Mouse (Mus musculus) hindbrain, postnatal 0 days (tissue): ENCODE data around the gene Olfr434. TPM values are rescaled to one million over a fixed set of nuclear protein-coding genes. Genes with fewer than 3 reads are reported as not detected.
A peak's percentile ranks its signal among the peaks of the same experiment; 100 is the strongest.

ENCODE experiments used
- ATAC-seq: fragments of 200-750 bp; cut with Nextera tagmentation; 2 replicates; pipeline ENCODE4 v1.8.0; 2017; ENCODE audit warnings: mild to moderate bottlenecking, moderate TSS enrichment, moderate library complexity
- DNase-seq: peaks from one replicate; pipeline ENCODE4 v3.0.0-alpha.2; 2015; ENCODE audit warnings: low spot score
- H3K27ac ChIP-seq: fragments of 300-500 bp; sonication (generic); 2 replicates; pipeline ENCODE4 v1.5.1; 2014; ENCODE audit warnings: mild to moderate bottlenecking
- H3K27me3 ChIP-seq: fragments of 300-500 bp; sonication (generic); 2 replicates; pipeline ENCODE4 v1.6.1; 2014; ENCODE audit warnings: low read length, mixed read lengths; ENCODE audit not compliant: insufficient read depth
- H3K36me3 ChIP-seq: fragments of 300-500 bp; sonication (generic); 2 replicates; pipeline ENCODE4 v1.6.1; 2014; ENCODE audit warnings: low read length, mixed read lengths; ENCODE audit not compliant: insufficient read depth
- H3K4me1 ChIP-seq: fragments of 300-500 bp; sonication (generic); 2 replicates; pipeline ENCODE4 v1.6.1; 2014; ENCODE audit warnings: antibody characterized with exemption, low read length, mixed read lengths; ENCODE audit not compliant: insufficient read depth
- H3K4me2 ChIP-seq: fragments of 300-500 bp; sonication (generic); 2 replicates; pipeline ENCODE4 v1.6.1; 2014; ENCODE audit warnings: low read depth, mild to moderate bottlenecking, low read length, moderate library complexity, mixed read lengths
- H3K4me3 ChIP-seq: fragments of 300-500 bp; sonication (generic); 2 replicates; pipeline ENCODE4 v1.5.1; 2014; ENCODE audit warnings: low read length
- H3K9ac ChIP-seq: fragments of 300-500 bp; sonication (generic); replicated peaks from 2 replicates; pipeline ENCODE4 v1.6.1; 2014; ENCODE audit warnings: mild to moderate bottlenecking, low read length, moderate library complexity, mixed read lengths
- H3K9me3 ChIP-seq: fragments of 300-500 bp; sonication (generic); 2 replicates; pipeline ENCODE4 v1.6.1; 2016; ENCODE audit warnings: low read length, mixed read lengths
- CTCF ChIP-seq: IDR thresholded peaks from 2 replicates; pipeline ENCODE4 v1.5.1; 2016; ENCODE audit warnings: antibody characterized with exemption, control low read depth, low read depth
- WGBS: fragments of 180-500 bp; shearing (Covaris S2); extraction: QIAGEN DNeasy Blood & Tissue Kit; methylation state at CpG from one replicate; pipeline ENCODE4 v1.1.7; 2014; 5-methylcytosine and 5-hydroxymethylcytosine counted together
- polyA plus RNA-seq: library from polyadenylated mRNA; unstranded; fragments of >200 nt; fragmentation: Nextera tagmentation; extraction: Ambion mirVana; gene quantifications from 2 replicates; pipeline ENCODE4 v1.2.1, GENCODE M21; 2015
- total RNA-seq: library from RNA; depleted of rRNA; stranded (reverse); fragments of >200 nt; gene quantifications from 2 replicates; pipeline ENCODE4 v1.2.3, GENCODE M21; 2014; rRNA removed

Olfr434 gene
- total and polyA plus RNA-seq, 2 experiments from 2014 or later: not detected

- Histone ChIP-seq H3K4me3 (no peak overlapping the region), H3K27me3 (no peaks in the 10 kb centered on the region), H3K4me1 (no peaks in the 10 kb centered on the region), H3K36me3 (no peaks in the 10 kb centered on the region), H3K9ac (no peak overlapping the region), H3K4me2 (no peak overlapping the region), H3K9me3 (no peaks in the 10 kb centered on the region), H3K27ac (no peak overlapping the region)
- peak; percentile 28 for DNase-seq
- WGBS: 61% methylated on average over 7 of the region's 7 CpGs
- 0 out of 2 replicates have a peak, but pooled peaks have one; percentile 10 for ATAC-seq
- peak; percentile 68 for TF ChIP-seq CTCF
These were observed 41.5 kb downstream of the Olfr434 start for GRCm38 (mm10) chr6:43254193-43254926.

- ATAC-seq: no peak
- WGBS: 62% methylated on average over 2 of the region's 2 CpGs
- Histone ChIP-seq H3K4me1 (no peaks in the 10 kb centered on the region), H3K9ac (no peak overlapping the region), H3K27me3 (peaks cover 3% of the 10 kb centered on the region; the same call in 1 of the 2 replicates), H3K9me3 (no peaks in the 10 kb centered on the region), H3K4me3 (no peak overlapping the region), H3K36me3 (no peaks in the 10 kb centered on the region), H3K27ac (no peak overlapping the region), H3K4me2 (no peak overlapping the region)
- no peak for DNase-seq
- no peak for TF ChIP-seq CTCF
These were observed 47.9 kb downstream of the Olfr434 start for GRCm38 (mm10) chr6:43260756-43261155.

GRCm38 (mm10) chr6:43265363-43266041, 52.7 kb downstream of the Olfr434 start, which contains the start of gene Arhgef5:
Arhgef5 (plus strand) TSS chr6:43265582.
- peak within 1 kb of the TSS; percentile 47 for H3K4me3 ChIP-seq
- H3K4me2 ChIP-seq: peak within 1 kb of the TSS; percentile 82
- H3K9me3 ChIP-seq: no peaks in the 10 kb centered on the region
- no peaks in the 10 kb centered on the region for H3K36me3 ChIP-seq
- H3K4me1 ChIP-seq: no peaks in the 10 kb centered on the region
- peak; percentile 64 for ATAC-seq
- H3K27ac ChIP-seq: peak within 1 kb of the TSS; percentile 17; the same call in 1 of the 2 replicates
- under 1% methylated on average over 48 of the region's 48 CpGs for WGBS
- peak within 1 kb of the TSS; percentile 53 for H3K9ac ChIP-seq
- DNase-seq: peak; percentile 7
- H3K27me3 ChIP-seq: peaks cover 9% of the 10 kb centered on the region; the same call in 1 of the 2 replicates
- TF ChIP-seq CTCF: no peak

- ATAC-seq (0 out of 2 replicates have a peak, but pooled peaks have one; percentile 40), DNase-seq (peak; percentile 1)
- H3K9ac ChIP-seq: 0 out of 2 replicates have a peak overlapping the region, but pooled peaks have one; percentile 53
- peak; percentile 19; the same call in 1 of the 2 replicates for TF ChIP-seq CTCF
- H3K9me3 ChIP-seq: no peaks in the 10 kb centered on the region
- H3K4me3 ChIP-seq: peak overlapping the region; percentile 47
- peak overlapping the region; percentile 17; the same call in 1 of the 2 replicates for H3K27ac ChIP-seq
- WGBS: 20% methylated on average over 8 of the region's 8 CpGs
- peaks cover 9% of the 10 kb centered on the region; the same call in 1 of the 2 replicates for H3K27me3 ChIP-seq
- no peaks in the 10 kb centered on the region for H3K4me1 ChIP-seq
- no peaks in the 10 kb centered on the region for H3K36me3 ChIP-seq
- peak overlapping the region; percentile 82 for H3K4me2 ChIP-seq
These were observed 53.5 kb downstream of the Olfr434 start for GRCm38 (mm10) chr6:43266356-43266755.

Other genes with a start within 250 kb of the Olfr434 start
- gene Olfr441, start 106.7 kb upstream of the Olfr434 start, total RNA-seq: not detected in 2 replicates
- gene Olfr441, start 106.7 kb upstream of the Olfr434 start, polyA plus RNA-seq: not detected in 2 replicates
- not detected in 2 replicates for gene Olfr237-ps1, start 66.5 kb upstream of the Olfr434 start, total RNA-seq
- not detected in 2 replicates for gene Olfr237-ps1, start 66.5 kb upstream of the Olfr434 start, polyA plus RNA-seq
- not detected in 2 replicates for gene Olfr437, start 49.7 kb upstream of the Olfr434 start, total RNA-seq
- gene Olfr437, start 49.7 kb upstream of the Olfr434 start, polyA plus RNA-seq: not detected in 2 replicates
- gene Olfr13, start 40.9 kb upstream of the Olfr434 start, total RNA-seq: 0.05 TPM in 1 of 2 replicates, not detected in the other
- not detected in 2 replicates for gene Olfr13, start 40.9 kb upstream of the Olfr434 start, polyA plus RNA-seq
- gene Olfr435, start 15.9 kb upstream of the Olfr434 start, total RNA-seq: not detected in 2 replicates
- not detected in 2 replicates for gene Olfr435, start 15.9 kb upstream of the Olfr434 start, polyA plus RNA-seq
- gene Olfr47, start 18.5 kb downstream of the Olfr434 start, total RNA-seq: not detected in 2 replicates
- not detected in 2 replicates for gene Olfr47, start 18.5 kb downstream of the Olfr434 start, polyA plus RNA-seq
- gene Arhgef5, start 52.6 kb downstream of the Olfr434 start, total RNA-seq: 4.9 and 6.2 TPM in 2 replicates
- gene Arhgef5, start 52.6 kb downstream of the Olfr434 start, polyA plus RNA-seq: 1.4 and 1.8 TPM in 2 replicates
- gene Nobox, start 96.5 kb downstream of the Olfr434 start, total RNA-seq: not detected in 2 replicates
- gene Nobox, start 96.5 kb downstream of the Olfr434 start, polyA plus RNA-seq: not detected in 2 replicates